Mouse (Mus musculus) erythroblast, adult 5-6 weeks (primary cell): Measurements from ENCODE around the gene Sort1. TPM values are rescaled to one million over a fixed set of nuclear protein-coding genes. Genes with fewer than 3 reads are reported as not detected.

Source experiments
- ATAC-seq: replicated peaks from 2 replicates; pipeline ENCODE4 v1.8.0; 2016; ENCODE audit warnings: moderate number of reproducible peaks, mild to moderate bottlenecking, moderate TSS enrichment, inconsistent platforms; ENCODE audit not compliant: poor library complexity, low FRiP score, severe bottlenecking
- total RNA-seq, 2 experiments: library from RNA; stranded (forward) in 1 of 2; stranded (reverse) in 1 of 2; fragments of 150-400 nt in 1 of 2; fragments of 200-764, 138-1000 nt in 1 of 2; gene quantifications; 2 replicates each; pipeline versions ENCODE4 v1.2.3 to v1.2.4; 2015 to 2017; ENCODE audit warnings: low replicate concordance in 2 of 2

Gene Sort1
- total RNA-seq, 2 experiments from 2014 or later: 16.7 to 18.3 TPM

- no peak for ATAC-seq
Observed at GRCm38 (mm10) chr3:108322136-108322535, 38.3 kb downstream of the Sort1 start.

GRCm38 (mm10) chr3:108322962-108323361, 39.1 kb downstream of the Sort1 start:
- peak; percentile 83 for ATAC-seq

DNA sequence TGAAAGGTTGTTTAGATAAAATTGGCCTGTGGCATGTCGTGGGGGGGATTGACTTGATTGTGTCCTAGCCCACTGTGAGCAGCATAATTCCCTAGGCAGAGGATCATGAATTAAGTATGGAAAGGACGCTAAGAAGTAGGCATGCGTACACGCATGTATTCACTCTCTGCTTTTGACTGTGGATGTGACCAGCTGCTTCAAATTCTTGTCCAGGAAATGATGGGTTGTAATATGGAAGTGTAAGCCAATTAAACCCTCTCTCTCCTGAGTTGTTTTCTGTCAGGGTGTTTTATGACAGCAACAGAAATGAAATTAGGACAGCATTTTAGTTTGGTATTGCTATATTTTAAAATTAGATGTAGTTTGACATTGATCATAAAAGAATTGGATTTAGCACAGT, 41.0 kb downstream of the Sort1 start:
- no peak for ATAC-seq

DNA sequence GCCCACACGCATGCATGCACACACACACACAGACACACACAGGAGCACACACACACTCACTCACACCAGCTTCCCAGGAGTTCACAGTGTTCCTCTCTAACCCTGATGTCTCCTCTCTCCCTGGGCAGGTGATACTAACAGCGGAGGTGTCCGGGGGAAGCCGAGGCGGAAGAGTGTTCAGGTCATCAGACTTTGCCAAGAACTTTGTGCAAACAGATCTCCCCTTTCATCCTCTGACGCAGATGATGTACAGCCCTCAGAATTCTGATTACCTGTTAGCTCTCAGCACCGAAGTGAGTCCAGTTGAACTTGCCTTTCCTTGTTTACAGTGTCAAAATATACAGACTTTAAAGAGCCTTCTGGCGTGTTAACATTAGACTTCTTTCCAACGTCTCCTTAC, 41.6 kb downstream of the Sort1 start:
- ATAC-seq: no peak

DNA sequence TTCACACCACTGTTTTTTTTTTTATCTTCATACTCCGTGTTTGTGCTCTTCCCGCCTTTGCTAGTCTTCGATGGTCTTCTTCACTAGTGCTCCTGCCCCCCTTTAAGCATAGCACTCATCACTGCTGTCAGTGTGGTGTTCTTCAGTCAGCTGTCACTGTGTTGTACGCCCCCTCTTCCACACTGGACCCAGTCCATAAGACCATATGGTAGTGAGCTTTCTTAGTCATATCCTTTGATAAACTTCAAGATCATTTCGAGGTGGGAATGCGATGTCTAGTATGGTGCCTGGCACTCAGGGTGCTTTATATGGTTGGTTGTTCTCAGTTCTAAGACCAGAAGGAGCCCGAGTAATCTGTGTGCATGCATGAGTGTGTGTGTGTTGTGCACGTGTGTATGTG, 43.4 kb downstream of the Sort1 start:
- ATAC-seq: no peak

DNA sequence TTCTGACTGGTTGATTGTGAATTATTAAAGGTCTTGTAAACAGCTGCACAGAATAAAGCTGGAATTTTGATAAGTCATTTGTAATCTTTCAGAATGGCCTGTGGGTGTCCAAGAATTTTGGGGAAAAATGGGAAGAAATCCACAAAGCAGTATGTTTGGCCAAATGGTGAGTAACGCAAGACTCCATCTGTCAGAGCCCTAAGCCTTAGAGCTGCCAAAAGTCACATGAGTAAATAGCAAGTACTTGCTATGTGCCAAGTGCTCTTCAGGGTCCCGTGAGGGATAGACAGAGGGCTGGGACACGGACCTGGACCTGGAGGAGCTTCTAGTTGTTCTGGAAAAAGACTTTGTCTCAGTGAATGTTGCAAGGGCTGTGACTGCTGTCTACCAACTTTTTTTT, 44.0 kb downstream of the Sort1 start:
- no peak for ATAC-seq

- no peak for ATAC-seq
Observed at GRCm38 (mm10) chr3:108328441-108328841, 44.6 kb downstream of the Sort1 start.

DNA sequence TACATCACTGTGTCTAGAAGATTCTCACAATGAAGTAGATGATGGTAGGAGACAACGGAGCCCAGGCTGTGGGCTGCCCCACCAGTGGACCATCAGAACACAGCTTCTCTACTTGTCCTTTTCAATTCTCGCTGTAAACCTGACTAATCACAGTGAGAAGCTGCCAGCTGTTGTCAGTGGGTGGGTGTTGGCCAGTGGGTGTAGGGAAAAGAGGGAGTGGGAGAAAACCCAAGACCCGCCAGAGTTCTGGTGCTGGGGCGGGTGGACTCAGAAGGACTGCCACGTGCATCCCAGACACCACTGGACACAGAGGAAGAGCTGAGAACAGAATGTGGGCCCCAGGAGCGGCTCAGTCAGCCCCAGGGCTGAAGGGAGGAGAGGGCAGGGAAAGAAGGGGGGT, 46.9 kb downstream of the Sort1 start:
- no peak for ATAC-seq

DNA sequence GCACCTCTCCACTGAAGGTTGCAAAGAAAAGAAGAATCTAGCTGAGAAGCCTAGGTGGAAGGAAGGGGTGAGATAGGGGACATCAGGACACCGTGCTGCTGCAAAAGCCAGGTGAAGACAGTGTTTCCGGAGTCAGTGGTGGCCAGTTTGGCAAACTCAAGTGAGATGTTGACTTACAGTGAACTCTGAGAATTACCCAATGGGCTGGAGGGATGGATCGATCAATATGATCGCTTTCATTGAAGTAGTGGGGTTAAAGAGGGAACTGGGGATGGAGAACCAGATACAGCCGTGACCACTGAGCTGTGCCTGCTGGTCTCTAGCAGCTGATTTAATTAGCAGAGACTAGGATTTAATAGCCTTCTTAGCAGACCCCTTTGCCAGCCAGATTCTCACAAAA, 53.0 kb downstream of the Sort1 start:
- no peak for ATAC-seq

DNA sequence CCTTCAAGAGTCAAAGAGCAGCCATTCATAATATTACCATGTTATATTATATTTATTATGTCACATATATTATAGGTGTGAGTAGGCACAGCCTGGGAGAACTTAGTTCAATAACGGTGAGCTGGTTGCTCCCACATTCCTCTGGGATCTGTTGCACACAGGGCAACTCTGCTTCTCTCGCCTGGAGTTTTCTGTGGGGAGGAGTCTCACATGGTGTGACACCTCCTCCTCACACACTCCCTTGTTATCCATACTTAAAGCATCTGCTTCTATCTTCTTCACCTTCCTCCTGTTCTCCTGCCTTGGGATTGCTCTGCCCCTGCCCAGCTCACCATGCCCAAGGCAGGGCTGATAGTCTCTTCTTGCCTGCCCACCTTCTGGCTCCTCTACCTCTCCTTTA, 57.2 kb downstream of the Sort1 start:
- no peak for ATAC-seq

- ATAC-seq: no peak
Observed at GRCm38 (mm10) chr3:108342185-108342584, 58.3 kb downstream of the Sort1 start.

GRCm38 (mm10) chr3:108345855-108346254, 62.0 kb downstream of the Sort1 start:
- ATAC-seq: no peak

DNA sequence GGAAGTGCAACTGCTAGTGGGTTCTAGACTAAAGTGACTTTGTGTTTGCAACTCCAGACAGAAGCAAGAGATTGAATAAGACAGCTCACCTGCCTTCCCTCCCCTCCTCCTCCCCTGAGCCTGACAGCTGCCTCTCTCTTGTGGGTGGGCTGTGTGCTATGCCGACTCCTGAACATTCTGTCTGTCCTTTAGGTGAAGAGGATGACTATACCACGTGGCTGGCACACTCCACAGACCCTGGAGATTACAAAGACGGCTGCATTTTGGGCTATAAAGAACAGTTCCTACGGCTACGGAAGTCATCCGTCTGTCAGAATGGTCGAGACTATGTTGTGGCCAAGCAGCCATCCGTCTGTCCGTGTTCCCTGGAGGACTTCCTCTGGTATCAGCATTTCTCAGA, 64.5 kb downstream of the Sort1 start:
- ATAC-seq: no peak

GRCm38 (mm10) chr3:108355245-108355644, 71.4 kb downstream of the Sort1 start:
- ATAC-seq: no peak

- ATAC-seq: no peak
Observed at GRCm38 (mm10) chr3:108357051-108357450, 73.2 kb downstream of the Sort1 start.

DNA sequence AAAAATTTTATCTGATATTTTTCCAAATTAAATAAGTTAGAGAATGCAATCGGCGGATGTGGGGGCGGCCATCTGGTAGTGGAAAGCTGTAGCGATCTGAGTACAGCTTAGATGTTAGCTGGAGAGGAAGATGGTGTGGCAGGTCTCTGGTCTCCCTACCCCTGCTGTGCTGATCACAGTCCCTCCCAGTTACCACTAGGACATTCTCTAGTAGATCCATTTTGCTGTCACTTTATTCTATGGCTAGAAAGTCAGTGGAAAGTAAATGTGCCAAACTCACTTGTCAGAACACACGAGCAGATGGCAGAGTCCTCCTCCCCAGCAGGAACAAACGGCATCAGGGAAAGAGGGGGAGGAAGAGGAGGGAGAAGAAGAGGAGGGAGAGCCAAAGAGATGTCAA, 74.6 kb downstream of the Sort1 start:
- no peak for ATAC-seq

- no peak for ATAC-seq
Observed at GRCm38 (mm10) chr3:108360894-108361293, 77.0 kb downstream of the Sort1 start.

DNA sequence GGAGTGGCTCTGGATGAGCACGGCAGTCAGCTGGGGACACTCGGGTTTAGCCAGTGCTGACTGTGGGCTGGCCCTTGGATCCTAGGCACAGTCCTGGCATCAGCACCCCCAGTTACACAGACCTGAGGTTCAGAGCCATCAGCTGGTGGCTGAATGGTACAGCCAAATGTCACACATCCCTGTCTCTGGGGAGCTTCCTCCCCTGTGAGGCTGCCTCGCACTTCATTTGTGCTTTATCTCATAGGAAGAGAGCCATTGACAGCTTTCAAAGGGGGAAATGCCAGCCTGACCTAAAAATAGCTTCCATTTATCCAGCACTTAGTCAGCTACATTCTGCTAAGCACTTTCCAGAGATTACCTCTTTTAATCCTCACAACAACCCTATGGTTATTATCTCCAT, 79.7 kb downstream of the Sort1 start:
- no peak for ATAC-seq

GRCm38 (mm10) chr3:108364270-108364995, 80.6 kb downstream of the Sort1 start, which contains the start of gene Mybphl:
Gene Mybphl, plus strand, starts transcription at chr3:108364911.
- ATAC-seq: no peak

DNA sequence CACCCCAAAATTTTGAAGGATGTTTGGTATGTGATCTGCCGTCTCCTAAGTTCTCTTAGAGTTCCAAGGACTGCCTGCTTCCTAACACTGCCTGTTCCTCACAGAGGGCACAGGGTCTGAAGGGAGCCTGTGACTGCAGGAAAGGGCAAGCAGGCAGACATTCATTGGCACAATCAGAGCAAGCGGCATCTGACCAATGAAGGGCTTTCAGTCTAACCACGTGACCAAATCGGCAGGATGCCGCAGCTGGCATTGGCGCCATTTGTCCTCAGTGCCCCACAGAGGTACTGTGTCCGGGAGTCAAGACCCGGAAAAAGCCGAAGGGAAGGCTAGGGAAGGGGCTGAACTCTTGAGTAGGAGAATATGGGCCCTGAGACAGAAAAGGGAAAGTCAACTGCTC, 83.3 kb downstream of the Sort1 start:
- ATAC-seq: no peak

GRCm38 (mm10) chr3:108367828-108368227, 83.9 kb downstream of the Sort1 start:
- ATAC-seq: no peak

DNA sequence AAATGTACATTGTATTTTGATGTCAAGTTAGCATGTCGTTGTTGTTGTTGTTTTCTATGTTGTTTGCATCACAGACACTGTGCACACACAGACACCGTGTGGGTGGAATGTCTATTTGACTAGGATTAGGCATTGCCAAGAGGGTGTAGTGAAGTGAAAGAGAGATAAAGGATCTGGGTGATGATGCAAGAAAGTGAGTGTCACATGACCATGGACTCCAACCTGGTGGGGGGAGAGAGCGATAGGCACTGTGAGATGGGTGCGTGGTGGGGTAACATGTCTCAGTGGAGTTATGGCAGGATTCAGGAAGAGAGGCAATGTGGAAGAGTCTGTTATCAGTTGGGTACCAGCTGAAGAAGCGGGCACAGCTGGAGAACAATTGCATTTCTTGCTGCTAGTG, 84.8 kb downstream of the Sort1 start:
- ATAC-seq: no peak
